Mouse (Mus musculus): ENCODE measurements at regions not wholly inside any gene's neighbourhood (a gene's known extent, or its start where the extent isn't known, plus 50 kb on each side); places are given as distances from the start of the nearest gene placed in this dataset.

GRCm38 (mm10) chr14:40063371-40063770 is 590.5 kb upstream of the Nrg3 start:
- Histone ChIP-seq H3K9ac (replicated peaks; ENCODE audit: low read depth, low read length) (no peak overlapping the region), H3K4me3 (replicated peaks; ENCODE audit: low read length) (no peak overlapping the region), H3K27me3 (replicated peaks; ENCODE audit: control insufficient read depth, insufficient read depth, low read length) (no peaks in the 10 kb centered on the region), H3K27ac (ENCODE audit: low read length) (no peak overlapping the region), H3K4me1 (replicated peaks; ENCODE audit: control insufficient read depth, insufficient read depth, low read length) (no peaks in the 10 kb centered on the region), H3K9me3 (ENCODE audit: control insufficient read depth, low read length) (no peaks in the 10 kb centered on the region), H3K4me2 (ENCODE audit: low read length) (no peak overlapping the region), H3K36me3 (ENCODE audit: control insufficient read depth, insufficient read depth) (no peaks in the 10 kb centered on the region)
- 88% methylated on average over 1 of the region's 1 CpGs for WGBS
- no peak for ATAC-seq

GRCm38 (mm10) chr14:40041879-40042278 is 569.0 kb upstream of the Nrg3 start:
- H3K4me1 ChIP-seq (replicated peaks; ENCODE audit: control insufficient read depth, insufficient read depth, low read length) = no peaks in the 10 kb centered on the region
- no peak overlapping the region for H3K9ac ChIP-seq (replicated peaks; ENCODE audit: low read depth, low read length)
- no peak overlapping the region for H3K4me2 ChIP-seq (ENCODE audit: low read length)
- no peaks in the 10 kb centered on the region for H3K9me3 ChIP-seq (ENCODE audit: control insufficient read depth, low read length)
- no peak for ATAC-seq
- no peak overlapping the region for H3K27ac ChIP-seq (ENCODE audit: low read length)
- no peak overlapping the region for H3K4me3 ChIP-seq (replicated peaks; ENCODE audit: low read length)
- no peaks in the 10 kb centered on the region for H3K36me3 ChIP-seq (ENCODE audit: control insufficient read depth, insufficient read depth)
- H3K27me3 ChIP-seq (replicated peaks; ENCODE audit: control insufficient read depth, insufficient read depth, low read length) = no peaks in the 10 kb centered on the region

DNA sequence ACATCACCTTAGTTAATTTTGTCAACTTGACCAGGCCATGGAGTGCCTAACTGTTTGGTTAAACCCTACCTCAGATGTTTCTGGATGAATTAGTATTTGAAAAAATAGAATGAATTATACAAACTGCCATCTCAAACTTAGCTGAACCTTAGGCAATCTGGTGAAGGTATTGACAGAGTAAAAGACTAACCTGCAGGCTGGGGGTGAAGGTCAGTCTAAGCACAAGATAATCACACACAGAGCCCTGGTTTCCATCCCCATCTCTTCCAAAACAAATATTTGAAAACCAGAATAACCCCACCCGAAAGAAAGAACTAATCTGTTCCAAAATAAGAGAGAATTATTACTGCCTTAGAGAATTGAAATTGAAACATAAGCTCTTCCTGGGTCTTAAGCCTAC is 563.3 kb upstream of the Nrg3 start:
- H3K4me3 ChIP-seq (replicated peaks; ENCODE audit: low read length) = no peak overlapping the region
- no peak overlapping the region for H3K9ac ChIP-seq (replicated peaks; ENCODE audit: low read depth, low read length)
- H3K4me1 ChIP-seq (replicated peaks; ENCODE audit: control insufficient read depth, insufficient read depth, low read length) = no peaks in the 10 kb centered on the region
- 77% methylated on average over 1 of the region's 1 CpGs for WGBS
- ATAC-seq = no peak
- no peaks in the 10 kb centered on the region for H3K27me3 ChIP-seq (replicated peaks; ENCODE audit: control insufficient read depth, insufficient read depth, low read length)
- no peaks in the 10 kb centered on the region for H3K9me3 ChIP-seq (ENCODE audit: control insufficient read depth, low read length)
- no peak overlapping the region for H3K4me2 ChIP-seq (ENCODE audit: low read length)
- H3K27ac ChIP-seq (ENCODE audit: low read length) = no peak overlapping the region
- H3K36me3 ChIP-seq (ENCODE audit: control insufficient read depth, insufficient read depth) = no peaks in the 10 kb centered on the region

GRCm38 (mm10) chr14:40015261-40015660 is 542.4 kb upstream of the Nrg3 start:
- no peak overlapping the region for H3K4me2 ChIP-seq (ENCODE audit: low read length)

GRCm38 (mm10) chr14:40014646-40015045 is 541.8 kb upstream of the Nrg3 start:
- Histone ChIP-seq H3K9me3 (ENCODE audit: control insufficient read depth, low read length) (no peaks in the 10 kb centered on the region), H3K27me3 (replicated peaks; ENCODE audit: control insufficient read depth, insufficient read depth, low read length) (no peaks in the 10 kb centered on the region), H3K4me1 (replicated peaks; ENCODE audit: control insufficient read depth, insufficient read depth, low read length) (peaks cover 3% of the 10 kb centered on the region; the same call in 1 of the 2 replicates), H3K27ac (ENCODE audit: low read length) (no peak overlapping the region), H3K36me3 (ENCODE audit: control insufficient read depth, insufficient read depth) (no peaks in the 10 kb centered on the region), H3K4me3 (replicated peaks; ENCODE audit: low read length) (no peak overlapping the region), H3K9ac (replicated peaks; ENCODE audit: low read depth, low read length) (no peak overlapping the region), H3K4me2 (ENCODE audit: low read length) (no peak overlapping the region)
- WGBS = 77% methylated on average over 1 of the region's 1 CpGs
- no peak for ATAC-seq

More at GRCm38 (mm10) chr14:40015261-40015660, 542.4 kb upstream of the Nrg3 start:
- WGBS = 49% methylated on average over 1 of the region's 1 CpGs
- Histone ChIP-seq H3K9ac (replicated peaks; ENCODE audit: low read depth, low read length) (no peak overlapping the region), H3K27ac (ENCODE audit: low read length) (no peak overlapping the region), H3K9me3 (ENCODE audit: control insufficient read depth, low read length) (no peaks in the 10 kb centered on the region), H3K27me3 (replicated peaks; ENCODE audit: control insufficient read depth, insufficient read depth, low read length) (no peaks in the 10 kb centered on the region), H3K36me3 (ENCODE audit: control insufficient read depth, insufficient read depth) (no peaks in the 10 kb centered on the region), H3K4me1 (replicated peaks; ENCODE audit: control insufficient read depth, insufficient read depth, low read length) (peaks cover under 1% of the 10 kb centered on the region; the same call in 1 of the 2 replicates), H3K4me3 (replicated peaks; ENCODE audit: low read length) (no peak overlapping the region)
- ATAC-seq = no peak

GRCm38 (mm10) chr14:40009781-40010551 is 537.1 kb upstream of the Nrg3 start:
- H3K4me2 ChIP-seq (ENCODE audit: low read length) = no peak overlapping the region
- no peak overlapping the region for H3K9ac ChIP-seq (replicated peaks; ENCODE audit: low read depth, low read length)
- H3K4me1 ChIP-seq (replicated peaks; ENCODE audit: control insufficient read depth, insufficient read depth, low read length) = peaks cover 3% of the 10 kb centered on the region; the same call in 1 of the 2 replicates
- no peak overlapping the region for H3K27ac ChIP-seq (ENCODE audit: low read length)
- no peaks in the 10 kb centered on the region for H3K27me3 ChIP-seq (replicated peaks; ENCODE audit: control insufficient read depth, insufficient read depth, low read length)
- WGBS = 15% methylated on average over 8 of the region's 8 CpGs
- H3K9me3 ChIP-seq (ENCODE audit: control insufficient read depth, low read length) = no peaks in the 10 kb centered on the region
- no peak overlapping the region for H3K4me3 ChIP-seq (replicated peaks; ENCODE audit: low read length)
- no peaks in the 10 kb centered on the region for H3K36me3 ChIP-seq (ENCODE audit: control insufficient read depth, insufficient read depth)
- peak; percentile 31; the same call in 1 of the 2 replicates for ATAC-seq
